Mouse (Mus musculus): ENCODE measurements around the gene Prkar2b. TPM values are rescaled to one million over a fixed set of nuclear protein-coding genes. Genes with fewer than 3 reads are reported as not detected.

Gene Prkar2b
- total and polyA plus RNA-seq, 3 experiments = 15.7 to 154 (median 34.1) TPM

- Histone ChIP-seq H3K9ac (ENCODE audit: control insufficient read depth, low read depth, low read length, poor library complexity, severe bottlenecking) (no peak overlapping the region), H3K4me1 (ENCODE audit: control insufficient read depth in 1 of 2, insufficient read depth in 2 of 2, low read length in 2 of 2) (peaks cover 0 to 6% of the 10 kb centered on the region in 2 experiments; a peak in 1 of 4 replicates), H3K9me3 (replicated peaks; ENCODE audit: insufficient read depth, low read length) (no peaks in the 10 kb centered on the region), H3K36me3 (ENCODE audit: control insufficient read depth in 1 of 2, insufficient read depth in 2 of 2, low read length in 2 of 2) (peaks cover 0 to 10% of the 10 kb centered on the region in 2 experiments; a peak in 2 of 4 replicates), H3K27me3 (ENCODE audit: control insufficient read depth in 1 of 2, insufficient read depth in 2 of 2, low read length in 2 of 2) (no peaks in the 10 kb centered on the region), H3K79me2 (ENCODE audit: control insufficient read depth, insufficient read depth, low read length, poor library complexity) (no peaks in the 10 kb centered on the region), H3K4me3 (ENCODE audit: control insufficient read depth in 1 of 2, insufficient read depth in 1 of 2, low read depth in 2 of 2, low read length in 2 of 2) (no peak overlapping the region), H3K27ac (ENCODE audit: control insufficient read depth, low read depth, low read length) (no peak overlapping the region)
- TF ChIP-seq CHD2 (IDR thresholded peaks at IDR 0.05; ENCODE audit: low read length) = no peak
- no peak for TF ChIP-seq RCOR1 (IDR thresholded peaks at IDR 0.05; ENCODE audit: low read depth, low read length)
- no peak for TF ChIP-seq MYC (IDR thresholded peaks at IDR 0.05; ENCODE audit: low read depth, low read length)
- TF ChIP-seq UBTF (IDR thresholded peaks at IDR 0.05; ENCODE audit: borderline replicate concordance, insufficient read depth, low read depth, low read length) = no peak
- no peak for TF ChIP-seq EP300 (IDR thresholded peaks at IDR 0.05; ENCODE audit: low read depth in 1 of 2, low read length in 2 of 2)
- TF ChIP-seq ZKSCAN1 (IDR thresholded peaks at IDR 0.05; ENCODE audit: low read depth, low read length) = no peak
- no peak for DNase-seq (ENCODE audit: low read depth, low spot score)
Measured at GRCm38 (mm10) chr12:32077403-32077802, 16.3 kb upstream of the Prkar2b start.

- Histone ChIP-seq H3K9ac (ENCODE audit: control insufficient read depth, low read depth, low read length, poor library complexity, severe bottlenecking) (no peak overlapping the region), H3K36me3 (ENCODE audit: control insufficient read depth in 1 of 2, insufficient read depth in 2 of 2, low read length in 2 of 2) (peaks cover 0 to 10% of the 10 kb centered on the region in 2 experiments; a peak in 2 of 4 replicates), H3K4me3 (ENCODE audit: control insufficient read depth in 1 of 2, insufficient read depth in 1 of 2, low read depth in 2 of 2, low read length in 2 of 2) (no peak overlapping the region), H3K4me1 (ENCODE audit: control insufficient read depth in 1 of 2, insufficient read depth in 2 of 2, low read length in 2 of 2) (peaks cover 2 to 6% of the 10 kb centered on the region in 2 experiments; a peak in 2 of 4 replicates), H3K27ac (ENCODE audit: control insufficient read depth, low read depth, low read length) (no peak overlapping the region), H3K27me3 (ENCODE audit: control insufficient read depth in 1 of 2, insufficient read depth in 2 of 2, low read length in 2 of 2) (no peaks in the 10 kb centered on the region), H3K79me2 (ENCODE audit: control insufficient read depth, insufficient read depth, low read length, poor library complexity) (no peaks in the 10 kb centered on the region), H3K9me3 (replicated peaks; ENCODE audit: insufficient read depth, low read length) (no peaks in the 10 kb centered on the region)
- TF ChIP-seq MXI1 (IDR thresholded peaks at IDR 0.05; ENCODE audit: low read depth, low read length) = no peak
- no peak for TF ChIP-seq ZKSCAN1 (IDR thresholded peaks at IDR 0.05; ENCODE audit: low read depth, low read length)
- TF ChIP-seq HCFC1 (IDR thresholded peaks at IDR 0.05; ENCODE audit: low read depth, low read length) = no peak
- TF ChIP-seq POLR2AphosphoS2 (IDR thresholded peaks at IDR 0.05; ENCODE audit: low read length) = no peak
- TF ChIP-seq USF2 (IDR thresholded peaks at IDR 0.05; ENCODE audit: borderline replicate concordance in 1 of 2, insufficient read depth in 1 of 2, low read depth in 1 of 2, low read length in 2 of 2) = no peak
- DNase-seq (ENCODE audit: low read depth, low spot score) = no peak
Measured at GRCm38 (mm10) chr12:32075831-32076715, 15.0 kb upstream of the Prkar2b start.

GRCm38 (mm10) chr12:32074271-32074670 is 13.2 kb upstream of the Prkar2b start:
- no peak for DNase-seq (ENCODE audit: low read depth, low spot score)
- no peaks in the 10 kb centered on the region for H3K9me3 ChIP-seq (replicated peaks; ENCODE audit: insufficient read depth, low read length)
- H3K79me2 ChIP-seq (ENCODE audit: control insufficient read depth, insufficient read depth, low read length, poor library complexity) = no peaks in the 10 kb centered on the region
- no peak overlapping the region for H3K4me3 ChIP-seq (ENCODE audit: control insufficient read depth in 1 of 2, insufficient read depth in 1 of 2, low read depth in 2 of 2, low read length in 2 of 2)
- H3K4me1 ChIP-seq (ENCODE audit: control insufficient read depth in 1 of 2, insufficient read depth in 2 of 2, low read length in 2 of 2) = peaks cover 0 to 2% of the 10 kb centered on the region in 2 experiments; a peak in 1 of 4 replicates
- no peak overlapping the region for H3K9ac ChIP-seq (ENCODE audit: control insufficient read depth, low read depth, low read length, poor library complexity, severe bottlenecking)
- no peaks in the 10 kb centered on the region for H3K36me3 ChIP-seq (ENCODE audit: control insufficient read depth in 1 of 2, insufficient read depth in 2 of 2, low read length in 2 of 2)
- H3K27me3 ChIP-seq (ENCODE audit: control insufficient read depth in 1 of 2, insufficient read depth in 2 of 2, low read length in 2 of 2) = no peaks in the 10 kb centered on the region
- H3K27ac ChIP-seq (ENCODE audit: control insufficient read depth, low read depth, low read length) = no peak overlapping the region
- no peak for TF ChIP-seq CHD1 (IDR thresholded peaks at IDR 0.05; ENCODE audit: low read depth, low read length)
- no peak for TF ChIP-seq CHD2 (IDR thresholded peaks at IDR 0.05; ENCODE audit: low read length)
- no peak for TF ChIP-seq MYB (IDR thresholded peaks at IDR 0.05; ENCODE audit: low read depth, low read length)
- no peak for TF ChIP-seq SMC3 (IDR thresholded peaks at IDR 0.05; ENCODE audit: low read depth, low read length)
- TF ChIP-seq ETS1 (IDR thresholded peaks at IDR 0.05; ENCODE audit: low read depth, low read length) = no peak
- no peak for TF ChIP-seq MEF2A (IDR thresholded peaks at IDR 0.05; ENCODE audit: extremely low read depth, insufficient replicate concordance, low read depth, low read length, poor library complexity, severe bottlenecking)
- no peak for TF ChIP-seq MAZ (IDR thresholded peaks at IDR 0.05; ENCODE audit: low read depth, low read length)
- no peak for TF ChIP-seq JUND (IDR thresholded peaks at IDR 0.05; ENCODE audit: low read depth, low read length)
- no peak for TF ChIP-seq ZC3H11A (IDR thresholded peaks at IDR 0.05; ENCODE audit: low read depth, low read length)
- TF ChIP-seq KAT2A (conservative IDR thresholded peaks at IDR 0.05; ENCODE audit: low read depth, low read length) = no peak
- no peak for TF ChIP-seq POLR2A (IDR thresholded peaks at IDR 0.05; ENCODE audit: control insufficient read depth in 1 of 2, insufficient read depth in 1 of 2, low read depth in 1 of 2, low read length in 2 of 2, poor library complexity in 1 of 2)
- no peak for TF ChIP-seq GABPA (IDR thresholded peaks at IDR 0.05; ENCODE audit: low read depth, low read length)
- no peak for TF ChIP-seq NRF1 (IDR thresholded peaks at IDR 0.05; ENCODE audit: insufficient read depth, low read depth, low read length, poor library complexity, severe bottlenecking)
- no peak for TF ChIP-seq TBP (IDR thresholded peaks at IDR 0.05; ENCODE audit: low read depth, low read length)
- TF ChIP-seq E2F4 (IDR thresholded peaks at IDR 0.05; ENCODE audit: borderline replicate concordance, low read depth, low read length) = no peak

All from MEL (cell line).